Mouse (Mus musculus) olfactory bulb, adult 2 months (tissue): ENCODE results near the gene Fhit. TPM values are rescaled to one million over a fixed set of nuclear protein-coding genes. Genes with fewer than 3 reads are reported as not detected.

ENCODE experiments used
- H3K27ac ChIP-seq: fragments of 200-500 bp; 2 replicates; pipeline ENCODE4 v1.5.1; 2012; ENCODE audit warnings: low read depth, low read length; ENCODE audit not compliant: insufficient read depth
- H3K4me1 ChIP-seq: fragments of 200-500 bp; 2 replicates; pipeline ENCODE4 v1.6.1; 2012; ENCODE audit warnings: low read length; ENCODE audit not compliant: control insufficient read depth, insufficient read depth
- H3K4me3 ChIP-seq: fragments of 200-500 bp; 2 replicates; pipeline ENCODE4 v1.5.1; 2012; ENCODE audit warnings: mild to moderate bottlenecking, low read depth, low read length, moderate library complexity; ENCODE audit not compliant: insufficient read depth
- CTCF ChIP-seq: fragments of 200-500 bp; IDR thresholded peaks from 2 replicates; pipeline ENCODE4 v1.5.1; 2012; ENCODE audit warnings: low read depth, mild to moderate bottlenecking, low read length, moderate library complexity; ENCODE audit not compliant: insufficient read depth
- POLR2A ChIP-seq: fragments of 200-500 bp; IDR thresholded peaks from 2 replicates; pipeline ENCODE4 v1.6.1; 2012; ENCODE audit warnings: mild to moderate bottlenecking, low read depth, low read length, moderate library complexity; ENCODE audit not compliant: insufficient read depth
- whole genome bisulfite sequencing: fragments of 180-500 bp; shearing (Covaris S2); methylation state at CpG from one replicate; pipeline ENCODE4 v1.1.7; 2018; 5-methylcytosine and 5-hydroxymethylcytosine counted together
- polyA plus RNA-seq: library from polyadenylated mRNA; stranded (reverse); fragments of >200 nt; gene quantifications from 2 replicates; pipeline ENCODE4 v1.2.4, GENCODE M21; 2012; ENCODE audit warnings: low replicate concordance; ENCODE audit not compliant: missing spikeins, insufficient read depth, insufficient read length

The Fhit gene
- polyA plus RNA-seq, 1 experiment: not detected

DNA sequence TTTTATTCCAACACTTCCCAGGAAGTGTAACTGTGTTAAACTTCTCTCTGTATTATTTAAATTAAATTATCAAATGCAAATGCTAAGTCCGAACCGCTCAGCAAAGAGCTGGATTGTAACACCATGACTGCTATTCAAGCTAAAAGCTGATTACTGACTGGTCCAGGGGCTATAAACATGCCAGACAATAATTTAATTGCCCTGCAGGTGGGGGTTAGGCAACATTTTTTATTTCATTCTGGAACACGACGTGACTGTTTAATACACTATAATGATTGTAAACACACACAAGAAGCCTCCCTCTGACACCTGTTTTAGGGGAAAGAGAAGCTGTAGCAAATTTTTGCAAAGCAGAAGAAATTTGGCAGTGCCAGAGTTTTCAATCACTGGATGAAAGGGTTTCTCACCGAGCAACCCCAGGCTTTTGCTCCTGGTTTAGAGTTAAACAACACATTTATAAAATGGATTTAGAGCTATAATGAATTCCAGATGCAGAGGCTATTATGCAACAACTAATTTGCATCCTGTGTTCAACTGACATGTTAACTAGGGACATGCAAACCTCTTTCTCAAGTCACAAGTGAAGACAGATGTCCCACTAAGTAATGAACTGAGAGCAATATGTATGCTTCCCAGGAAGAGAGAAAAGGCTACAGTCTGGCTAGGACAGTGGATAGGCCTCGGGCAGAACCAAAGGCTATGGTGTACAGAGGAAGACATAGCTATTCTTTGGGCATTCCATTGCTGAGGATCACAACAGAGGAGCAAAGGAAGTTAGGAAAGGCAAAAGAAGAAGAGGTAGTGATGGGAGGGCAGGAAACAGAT lies 1538.4 kb downstream of the Fhit start:
- TF ChIP-seq CTCF (no peak), POLR2A (no peak)

GRCm38 (mm10) chr14:9620902-9621540 lies 1540.8 kb downstream of the Fhit start:
- TF ChIP-seq POLR2A: no peak
- no peak for TF ChIP-seq CTCF
- H3K4me1 ChIP-seq: no peaks in the 10 kb centered on the region
- 67% methylated on average over 3 of the region's 3 CpGs for WGBS

More for the DNA sequence above, 1538.4 kb downstream of the Fhit start:
- Histone ChIP-seq H3K4me3 (no peak overlapping the region), H3K27ac (no peak overlapping the region), H3K4me1 (no peaks in the 10 kb centered on the region)
- 55% methylated on average over 6 of the region's 6 CpGs for WGBS

GRCm38 (mm10) chr14:9619840-9620239 lies 1542.0 kb downstream of the Fhit start:
- Histone ChIP-seq H3K4me1 (no peaks in the 10 kb centered on the region), H3K27ac (no peak overlapping the region), H3K4me3 (no peak overlapping the region)
- TF ChIP-seq CTCF: no peak
- TF ChIP-seq POLR2A: no peak
- 67% methylated on average over 1 of the region's 1 CpGs for WGBS

More at GRCm38 (mm10) chr14:9620902-9621540, 1540.8 kb downstream of the Fhit start:
- no peak overlapping the region for H3K27ac ChIP-seq
- no peak overlapping the region for H3K4me3 ChIP-seq

GRCm38 (mm10) chr14:9613126-9613525 lies 1548.7 kb downstream of the Fhit start:
- Histone ChIP-seq H3K27ac (no peak overlapping the region), H3K4me3 (no peak overlapping the region), H3K4me1 (no peaks in the 10 kb centered on the region)
- no peak for TF ChIP-seq POLR2A
- no peak for TF ChIP-seq CTCF
- 95% methylated on average over 3 of the region's 3 CpGs for WGBS

- H3K27ac ChIP-seq: no peak overlapping the region
- no peak for TF ChIP-seq CTCF
- no peak for TF ChIP-seq POLR2A
- H3K4me3 ChIP-seq: no peak overlapping the region
- H3K4me1 ChIP-seq: peaks cover 3% of the 10 kb centered on the region; the same call in 1 of the 2 replicates
- WGBS: 91% methylated on average over 7 of the region's 7 CpGs
Observed at GRCm38 (mm10) chr14:9609120-9609519, 1552.7 kb downstream of the Fhit start.

DNA sequence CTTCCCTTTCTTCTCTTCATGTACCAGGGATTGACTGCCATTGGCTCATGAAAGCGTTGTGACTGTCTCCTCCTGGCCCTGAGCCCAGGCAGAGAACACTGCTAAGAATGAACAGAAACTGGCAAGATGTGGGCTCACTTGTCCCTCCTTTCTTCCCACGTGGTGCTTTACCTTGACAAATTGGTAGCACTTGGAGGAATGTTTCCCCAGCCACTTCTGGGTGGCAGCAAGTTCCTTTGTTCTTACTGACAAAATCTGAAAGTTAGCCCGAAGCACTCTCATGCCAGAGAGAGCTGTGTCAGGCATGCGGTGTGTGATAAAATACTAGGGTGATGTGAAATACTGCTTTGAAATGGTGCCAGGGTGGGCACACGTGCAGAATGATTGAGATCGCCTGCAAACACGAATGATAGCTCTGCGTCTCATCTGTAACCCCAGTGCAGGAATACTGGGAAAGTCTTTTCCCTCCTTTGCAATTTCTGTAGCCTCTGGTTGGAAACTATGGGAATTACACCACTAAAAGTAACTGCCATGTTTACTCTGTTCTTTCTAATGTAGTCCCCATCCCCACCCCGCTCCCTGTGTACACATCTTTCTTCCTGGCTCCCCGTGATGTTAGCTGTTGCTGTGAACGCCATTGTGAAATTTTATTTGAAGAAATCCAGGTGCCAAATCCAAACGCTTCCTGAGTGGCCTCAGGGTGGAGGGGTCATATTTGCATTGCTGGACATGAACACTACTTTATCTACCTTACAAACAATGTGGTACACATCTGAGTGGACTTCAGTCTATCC lies 1555.1 kb downstream of the Fhit start:
- Histone ChIP-seq H3K4me3 (no peak overlapping the region), H3K4me1 (peaks cover 3% of the 10 kb centered on the region; the same call in 1 of the 2 replicates), H3K27ac (no peak overlapping the region)
- WGBS: 62% methylated on average over 12 of the region's 12 CpGs
- TF ChIP-seq POLR2A (no peak), CTCF (no peak)

DNA sequence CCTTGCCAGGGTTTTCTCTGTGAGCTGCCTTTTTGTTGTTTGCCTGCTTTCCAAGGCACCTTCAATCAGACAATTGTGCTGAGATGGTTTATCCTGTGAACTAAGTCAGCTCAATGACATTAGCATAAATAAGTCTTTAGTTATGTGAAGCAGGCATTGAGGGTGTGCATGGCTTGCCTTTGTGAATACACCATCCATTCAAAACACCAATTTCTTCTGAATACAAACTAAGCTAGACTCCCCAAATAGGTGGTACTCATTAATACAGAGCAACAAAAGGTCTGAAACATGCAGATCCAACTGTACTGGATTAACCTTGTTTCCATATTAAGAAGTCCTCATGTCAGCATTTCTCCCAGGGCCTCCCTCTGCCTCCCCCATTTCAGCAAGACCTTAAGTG lies 1561.6 kb downstream of the Fhit start:
- no peak overlapping the region for H3K27ac ChIP-seq
- H3K4me3 ChIP-seq: no peak overlapping the region
- no peak for TF ChIP-seq POLR2A
- TF ChIP-seq CTCF: no peak
- H3K4me1 ChIP-seq: no peaks in the 10 kb centered on the region

- Histone ChIP-seq H3K4me1 (no peaks in the 10 kb centered on the region), H3K4me3 (no peak overlapping the region), H3K27ac (no peak overlapping the region)
- no peak for TF ChIP-seq POLR2A
- no peak for TF ChIP-seq CTCF
- 51% methylated on average over 5 of the region's 5 CpGs for WGBS
Observed at GRCm38 (mm10) chr14:9597460-9597977, 1564.3 kb downstream of the Fhit start.

- Histone ChIP-seq H3K4me3 (no peak overlapping the region), H3K27ac (no peak overlapping the region), H3K4me1 (no peaks in the 10 kb centered on the region)
- WGBS: 94% methylated on average over 1 of the region's 1 CpGs
- TF ChIP-seq POLR2A (no peak), CTCF (no peak)
Observed at GRCm38 (mm10) chr14:9589121-9589520, 1572.7 kb downstream of the Fhit start.

DNA sequence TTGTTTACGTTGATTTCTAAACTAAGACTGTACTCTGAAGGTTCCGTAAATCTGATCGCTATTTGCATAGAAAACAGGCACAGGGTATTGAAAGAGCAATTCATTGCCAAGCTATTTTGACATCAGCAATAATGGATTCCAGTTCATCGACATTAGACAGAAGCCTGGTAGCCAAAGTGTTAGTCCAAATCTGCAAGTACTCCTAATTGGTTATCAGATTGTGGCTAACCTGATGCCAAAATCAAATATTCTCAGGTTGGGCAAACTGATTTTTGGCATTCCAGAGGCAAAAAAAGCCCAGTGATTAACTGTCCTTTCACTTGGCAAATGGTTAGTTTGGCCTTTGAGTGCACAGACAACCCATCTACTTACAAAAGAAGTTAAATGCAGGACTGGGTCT lies 1573.9 kb downstream of the Fhit start:
- Histone ChIP-seq H3K27ac (no peak overlapping the region), H3K4me3 (no peak overlapping the region), H3K4me1 (no peaks in the 10 kb centered on the region)
- TF ChIP-seq CTCF: no peak
- no peak for TF ChIP-seq POLR2A
- 78% methylated on average over 4 of the region's 4 CpGs for WGBS
